Mouse (Mus musculus) WW6 (cell line): ENCODE data around the gene Ccng2.

ENCODE experiments used
- DNase-seq: peaks from one replicate; pipeline ENCODE4 v3.0.0-alpha.2; 2013; ENCODE audit warnings: low read depth, low spot score

Gene Ccng2

GRCm38 (mm10) chr5:93266883-93267704, at the start of gene Ccng2:
Gene Ccng2 (plus strand): TSS chr5:93267257.
- DNase-seq: peak; percentile 83

GRCm38 (mm10) chr5:93218375-93218774, 48.7 kb upstream of the Ccng2 start:
- no peak for DNase-seq

GRCm38 (mm10) chr5:93221661-93222060, 45.4 kb upstream of the Ccng2 start:
- DNase-seq: no peak

GRCm38 (mm10) chr5:93224549-93224948, 42.5 kb upstream of the Ccng2 start:
- DNase-seq: no peak

GRCm38 (mm10) chr5:93227157-93227556, 39.9 kb upstream of the Ccng2 start:
- DNase-seq: no peak

GRCm38 (mm10) chr5:93229527-93229926, 37.5 kb upstream of the Ccng2 start:
- DNase-seq: no peak

GRCm38 (mm10) chr5:93231721-93232120, 35.3 kb upstream of the Ccng2 start:
- DNase-seq: no peak

- DNase-seq: no peak
Measured at GRCm38 (mm10) chr5:93232838-93233237, 34.2 kb upstream of the Ccng2 start.

- no peak for DNase-seq
Measured at GRCm38 (mm10) chr5:93234130-93234529, 32.9 kb upstream of the Ccng2 start.

- no peak for DNase-seq
Measured at GRCm38 (mm10) chr5:93234605-93235004, 32.5 kb upstream of the Ccng2 start.

- no peak for DNase-seq
Measured at GRCm38 (mm10) chr5:93235888-93236287, 31.2 kb upstream of the Ccng2 start.

GRCm38 (mm10) chr5:93236541-93236940, 30.5 kb upstream of the Ccng2 start:
- no peak for DNase-seq

GRCm38 (mm10) chr5:93239590-93240544, 27.2 kb upstream of the Ccng2 start:
- no peak for DNase-seq

GRCm38 (mm10) chr5:93245280-93245679, 21.8 kb upstream of the Ccng2 start:
- no peak for DNase-seq

GRCm38 (mm10) chr5:93249940-93250578, 17.0 kb upstream of the Ccng2 start:
- DNase-seq: no peak

GRCm38 (mm10) chr5:93251001-93251760, 15.9 kb upstream of the Ccng2 start:
- no peak for DNase-seq

- no peak for DNase-seq
Measured at GRCm38 (mm10) chr5:93255759-93256265, 11.2 kb upstream of the Ccng2 start.

- no peak for DNase-seq
Measured at GRCm38 (mm10) chr5:93256820-93257405, 10.1 kb upstream of the Ccng2 start.

- no peak for DNase-seq
Measured at GRCm38 (mm10) chr5:93259349-93259748, 7.7 kb upstream of the Ccng2 start.

- DNase-seq: no peak
Measured at GRCm38 (mm10) chr5:93260983-93261382, 6.1 kb upstream of the Ccng2 start.

GRCm38 (mm10) chr5:93262751-93263150, 4.3 kb upstream of the Ccng2 start:
- DNase-seq: no peak
